Mouse (Mus musculus): ENCODE data around the gene Cotl1. TPM values are rescaled to one million over a fixed set of nuclear protein-coding genes. Genes with fewer than 3 reads are reported as not detected.
A peak's percentile ranks its signal among the peaks of the same experiment; 100 is the strongest.

The Cotl1 gene
- polyA plus RNA-seq, 1 experiment from 2014 or later = 197 TPM

- H3K4me2 ChIP-seq (ENCODE audit: low read depth, severe bottlenecking) = no peak overlapping the region
- H3K4me3 ChIP-seq (ENCODE audit: low read depth, low read length) = no peak overlapping the region
- WGBS = 84% methylated on average over 4 of the region's 4 CpGs
- H3K27ac ChIP-seq (replicated peaks; ENCODE audit: low read depth, low read length) = no peak overlapping the region
- DNase-seq (ENCODE audit: low spot score) (no peak), ATAC-seq (ENCODE audit: insufficient number of reproducible peaks, low FRiP score, low TSS enrichment, low read depth) (no peak)
- H3K9me3 ChIP-seq (ENCODE audit: control insufficient read depth, low read length) = no peaks in the 10 kb centered on the region
- H3K9ac ChIP-seq (ENCODE audit: low read length) = no peak overlapping the region
- no peaks in the 10 kb centered on the region for H3K27me3 ChIP-seq (ENCODE audit: control insufficient read depth, insufficient read depth, low read length)
- no peaks in the 10 kb centered on the region for H3K36me3 ChIP-seq (ENCODE audit: control insufficient read depth, insufficient read depth, low read length)
- peaks cover 29% of the 10 kb centered on the region for H3K4me1 ChIP-seq (ENCODE audit: control insufficient read depth, insufficient read depth, low read length)
These were observed 3.5 kb downstream of the Cotl1 start for GRCm38 (mm10) chr8:119836831-119837230.

DNA sequence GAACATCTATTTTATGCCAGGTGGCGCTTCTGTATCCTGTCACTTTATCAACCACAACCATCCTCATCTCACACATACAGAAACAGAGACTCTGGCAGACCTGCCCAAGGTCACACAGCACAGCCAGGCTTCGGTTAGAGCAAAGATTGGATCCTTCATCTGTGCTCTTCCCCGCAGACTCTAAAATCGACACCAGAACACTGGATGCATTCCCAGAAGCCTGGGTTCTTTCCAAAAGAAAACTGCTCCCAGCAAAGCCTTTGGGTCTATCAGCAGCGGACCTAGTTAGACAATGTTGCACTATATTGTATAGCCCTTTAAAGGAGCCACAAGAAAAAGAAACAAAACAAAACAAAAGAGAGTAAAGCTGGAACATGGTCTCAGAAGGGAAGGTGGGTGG is 5.1 kb downstream of the Cotl1 start:
- 92% methylated on average over 5 of the region's 5 CpGs for WGBS
- Histone ChIP-seq H3K9ac (ENCODE audit: low read length) (no peak overlapping the region), H3K9me3 (ENCODE audit: control insufficient read depth, low read length) (no peaks in the 10 kb centered on the region), H3K4me3 (ENCODE audit: low read depth, low read length) (no peak overlapping the region), H3K4me1 (ENCODE audit: control insufficient read depth, insufficient read depth, low read length) (peaks cover 44% of the 10 kb centered on the region), H3K27ac (replicated peaks; ENCODE audit: low read depth, low read length) (no peak overlapping the region), H3K27me3 (ENCODE audit: control insufficient read depth, insufficient read depth, low read length) (no peaks in the 10 kb centered on the region), H3K4me2 (ENCODE audit: low read depth, severe bottlenecking) (no peak overlapping the region), H3K36me3 (ENCODE audit: control insufficient read depth, insufficient read depth, low read length) (no peaks in the 10 kb centered on the region)
- DNase-seq (ENCODE audit: low spot score) = no peak
- ATAC-seq (ENCODE audit: insufficient number of reproducible peaks, low FRiP score, low TSS enrichment, low read depth) = no peak

DNA sequence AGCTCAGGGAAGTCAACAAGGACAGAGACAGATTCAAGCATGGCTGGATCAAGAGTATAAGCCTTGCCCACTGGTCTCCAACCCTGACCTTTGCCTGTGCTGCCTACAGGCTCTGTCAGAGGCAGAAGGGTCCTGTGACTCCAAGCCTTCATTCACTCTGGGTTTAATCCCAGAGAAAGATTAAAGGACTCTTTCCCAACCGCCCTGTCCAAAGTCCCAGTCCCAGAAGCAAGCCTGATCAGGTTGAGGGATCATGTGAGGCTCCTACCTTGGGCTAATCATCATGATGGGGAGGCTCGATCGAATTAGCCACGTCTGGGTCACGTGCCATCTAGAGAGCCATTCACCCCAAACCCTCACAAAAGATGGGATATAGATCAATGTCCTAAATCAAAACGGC is 5.7 kb downstream of the Cotl1 start:
- Histone ChIP-seq H3K36me3 (ENCODE audit: control insufficient read depth, insufficient read depth, low read length) (no peaks in the 10 kb centered on the region), H3K4me2 (ENCODE audit: low read depth, severe bottlenecking) (no peak overlapping the region), H3K9ac (ENCODE audit: low read length) (no peak overlapping the region), H3K4me3 (ENCODE audit: low read depth, low read length) (no peak overlapping the region), H3K27me3 (ENCODE audit: control insufficient read depth, insufficient read depth, low read length) (no peaks in the 10 kb centered on the region), H3K4me1 (ENCODE audit: control insufficient read depth, insufficient read depth, low read length) (peaks cover 49% of the 10 kb centered on the region), H3K27ac (replicated peaks; ENCODE audit: low read depth, low read length) (no peak overlapping the region), H3K9me3 (ENCODE audit: control insufficient read depth, low read length) (no peaks in the 10 kb centered on the region)
- 83% methylated on average over 6 of the region's 6 CpGs for WGBS
- DNase-seq (ENCODE audit: low spot score) (no peak), ATAC-seq (ENCODE audit: insufficient number of reproducible peaks, low FRiP score, low TSS enrichment, low read depth) (no peak)

DNA sequence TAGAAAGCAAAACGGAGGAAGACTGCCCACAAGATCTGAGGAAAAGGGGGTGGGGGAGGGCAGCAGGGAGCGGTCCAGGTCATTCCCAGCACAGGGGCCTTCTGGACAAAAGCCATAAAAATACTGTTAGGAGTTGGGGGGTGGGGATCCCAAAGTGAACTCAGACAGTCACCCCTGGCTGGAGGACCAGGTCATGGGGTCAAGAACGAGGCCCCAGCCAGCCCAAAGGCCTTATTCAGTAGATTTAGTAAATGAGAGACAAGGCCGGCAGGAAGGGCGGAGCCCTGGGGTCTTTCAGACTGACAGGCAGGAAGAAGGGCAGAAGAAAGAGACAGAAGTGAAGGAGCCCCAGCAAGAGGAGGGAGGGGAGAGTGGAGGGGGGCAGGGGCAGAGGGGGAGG is 7.4 kb downstream of the Cotl1 start:
- no peak for DNase-seq (ENCODE audit: low spot score)
- H3K9ac ChIP-seq (ENCODE audit: low read length) = no peak overlapping the region
- WGBS = 15% methylated on average over 5 of the region's 5 CpGs
- no peak for ATAC-seq (ENCODE audit: insufficient number of reproducible peaks, low FRiP score, low TSS enrichment, low read depth)
- no peak overlapping the region for H3K4me3 ChIP-seq (ENCODE audit: low read depth, low read length)
- H3K4me1 ChIP-seq (ENCODE audit: control insufficient read depth, insufficient read depth, low read length) = peaks cover 47% of the 10 kb centered on the region
- H3K9me3 ChIP-seq (ENCODE audit: control insufficient read depth, low read length) = no peaks in the 10 kb centered on the region
- no peaks in the 10 kb centered on the region for H3K36me3 ChIP-seq (ENCODE audit: control insufficient read depth, insufficient read depth, low read length)
- H3K27ac ChIP-seq (replicated peaks; ENCODE audit: low read depth, low read length) = no peak overlapping the region; the same call in 1 of the 2 replicates
- H3K4me2 ChIP-seq (ENCODE audit: low read depth, severe bottlenecking) = no peak overlapping the region
- H3K27me3 ChIP-seq (ENCODE audit: control insufficient read depth, insufficient read depth, low read length) = no peaks in the 10 kb centered on the region

- Histone ChIP-seq H3K27me3 (ENCODE audit: control insufficient read depth, insufficient read depth, low read length) (no peaks in the 10 kb centered on the region), H3K27ac (replicated peaks; ENCODE audit: low read depth, low read length) (no peak overlapping the region; the same call in 1 of the 2 replicates), H3K4me1 (ENCODE audit: control insufficient read depth, insufficient read depth, low read length) (peaks cover 41% of the 10 kb centered on the region), H3K9me3 (ENCODE audit: control insufficient read depth, low read length) (no peaks in the 10 kb centered on the region), H3K36me3 (ENCODE audit: control insufficient read depth, insufficient read depth, low read length) (no peaks in the 10 kb centered on the region), H3K4me3 (ENCODE audit: low read depth, low read length) (no peak overlapping the region), H3K9ac (ENCODE audit: low read length) (no peak overlapping the region), H3K4me2 (ENCODE audit: low read depth, severe bottlenecking) (peak overlapping the region; percentile 20; the same call in 1 of the 2 replicates)
- DNase-seq (ENCODE audit: low spot score) = no peak
- 66% methylated on average over 7 of the region's 7 CpGs for WGBS
- ATAC-seq (ENCODE audit: insufficient number of reproducible peaks, low FRiP score, low TSS enrichment, low read depth) = no peak
These were observed 8.2 kb downstream of the Cotl1 start for GRCm38 (mm10) chr8:119832101-119832617.

GRCm38 (mm10) chr8:119831336-119831995 is 8.9 kb downstream of the Cotl1 start:
- Histone ChIP-seq H3K9me3 (ENCODE audit: control insufficient read depth, low read length) (no peaks in the 10 kb centered on the region), H3K4me3 (ENCODE audit: low read depth, low read length) (no peak overlapping the region), H3K9ac (ENCODE audit: low read length) (no peak overlapping the region), H3K4me2 (ENCODE audit: low read depth, severe bottlenecking) (no peak overlapping the region; the same call in 1 of the 2 replicates), H3K27ac (replicated peaks; ENCODE audit: low read depth, low read length) (no peak overlapping the region), H3K4me1 (ENCODE audit: control insufficient read depth, insufficient read depth, low read length) (peaks cover 41% of the 10 kb centered on the region), H3K27me3 (ENCODE audit: control insufficient read depth, insufficient read depth, low read length) (no peaks in the 10 kb centered on the region), H3K36me3 (ENCODE audit: control insufficient read depth, insufficient read depth, low read length) (no peaks in the 10 kb centered on the region)
- 38% methylated on average over 20 of the region's 20 CpGs for WGBS
- ATAC-seq (ENCODE audit: insufficient number of reproducible peaks, low FRiP score, low TSS enrichment, low read depth) (peak; percentile 49; the same call in 1 of the 2 replicates), DNase-seq (ENCODE audit: low spot score) (peak; percentile 73)

DNA sequence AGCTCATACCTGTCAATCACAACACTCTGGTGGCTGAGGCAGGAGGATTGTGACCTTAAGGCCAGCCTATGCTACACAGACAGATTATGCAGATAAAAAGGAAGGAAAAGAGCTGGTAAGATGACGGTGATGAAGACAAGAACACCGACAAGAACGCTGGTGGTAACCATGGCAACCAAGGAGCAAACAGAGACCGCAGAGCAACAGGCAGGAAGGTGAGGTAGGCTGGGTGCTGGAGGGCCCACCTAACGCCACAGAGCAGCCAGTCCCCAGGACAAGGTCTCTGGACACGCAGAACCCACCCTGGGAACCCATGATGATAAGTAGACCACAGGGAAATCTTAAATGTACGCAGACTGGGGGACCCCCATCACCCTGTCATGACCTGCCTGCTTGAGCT is 9.8 kb downstream of the Cotl1 start:
- Histone ChIP-seq H3K9me3 (ENCODE audit: control insufficient read depth, low read length) (no peaks in the 10 kb centered on the region), H3K27me3 (ENCODE audit: control insufficient read depth, insufficient read depth, low read length) (no peaks in the 10 kb centered on the region), H3K27ac (replicated peaks; ENCODE audit: low read depth, low read length) (no peak overlapping the region), H3K4me1 (ENCODE audit: control insufficient read depth, insufficient read depth, low read length) (peaks cover 41% of the 10 kb centered on the region), H3K9ac (ENCODE audit: low read length) (no peak overlapping the region), H3K4me2 (ENCODE audit: low read depth, severe bottlenecking) (no peak overlapping the region), H3K4me3 (ENCODE audit: low read depth, low read length) (no peak overlapping the region), H3K36me3 (ENCODE audit: control insufficient read depth, insufficient read depth, low read length) (no peaks in the 10 kb centered on the region)
- ATAC-seq (ENCODE audit: insufficient number of reproducible peaks, low FRiP score, low TSS enrichment, low read depth) (no peak), DNase-seq (ENCODE audit: low spot score) (no peak)
- WGBS = 68% methylated on average over 7 of the region's 7 CpGs

DNA sequence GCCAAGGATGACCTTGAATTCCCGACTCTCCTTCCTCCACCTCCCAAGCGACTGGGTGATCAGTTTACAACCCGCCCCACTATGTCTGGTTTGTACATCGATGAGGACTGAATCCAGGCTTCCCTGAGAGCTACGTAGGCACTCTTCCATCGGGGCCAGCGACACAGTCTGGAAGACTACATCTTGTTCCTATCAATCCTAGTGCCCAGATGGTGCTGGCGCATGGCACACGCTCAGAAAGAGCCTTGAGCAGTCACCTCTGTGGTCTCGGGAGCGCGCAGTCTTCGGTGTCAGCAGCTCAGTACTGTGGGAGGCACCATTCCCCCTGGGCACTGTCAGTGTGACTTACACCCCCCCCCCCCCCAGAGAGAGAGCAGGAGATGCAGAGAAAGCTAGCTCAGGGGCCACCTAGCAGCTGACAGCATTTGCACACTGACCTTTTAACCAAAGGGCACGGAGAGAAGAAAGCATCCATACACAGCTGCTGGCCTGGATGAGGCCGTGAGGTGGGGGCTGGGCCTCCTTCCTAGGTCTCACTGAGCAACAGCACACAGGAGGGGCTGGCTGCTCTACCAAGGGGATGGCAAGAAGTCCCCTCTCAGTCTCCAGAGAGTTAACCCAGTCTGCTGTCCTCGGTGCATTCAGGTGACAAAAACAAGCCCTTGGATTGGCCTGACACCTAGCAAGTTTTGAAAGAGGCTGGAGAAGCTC is 10.3 kb downstream of the Cotl1 start:
- 45% methylated on average over 16 of the region's 16 CpGs for whole genome bisulfite sequencing
- ATAC-seq (ENCODE audit: insufficient number of reproducible peaks, low FRiP score, low TSS enrichment, low read depth) (no peak), DNase-seq (ENCODE audit: low spot score) (peak; percentile 37)
- H3K9me3 ChIP-seq (ENCODE audit: control insufficient read depth, low read length) = no peaks in the 10 kb centered on the region
- H3K36me3 ChIP-seq (ENCODE audit: control insufficient read depth, insufficient read depth, low read length) = no peaks in the 10 kb centered on the region
- no peak overlapping the region for H3K27ac ChIP-seq (replicated peaks; ENCODE audit: low read depth, low read length)
- no peak overlapping the region for H3K9ac ChIP-seq (ENCODE audit: low read length)
- H3K4me2 ChIP-seq (ENCODE audit: low read depth, severe bottlenecking) = no peak overlapping the region
- H3K27me3 ChIP-seq (ENCODE audit: control insufficient read depth, insufficient read depth, low read length) = no peaks in the 10 kb centered on the region
- no peak overlapping the region for H3K4me3 ChIP-seq (ENCODE audit: low read depth, low read length)
- peaks cover 41% of the 10 kb centered on the region for H3K4me1 ChIP-seq (ENCODE audit: control insufficient read depth, insufficient read depth, low read length)

Data from limb, embryonic 11.5 days (tissue).